Mouse (Mus musculus): ENCODE data around the gene Hoxd1. TPM values are rescaled to one million over a fixed set of nuclear protein-coding genes. Genes with fewer than 3 reads are reported as not detected.

The Hoxd1 gene
- polyA plus RNA-seq, 1 experiment from 2014 or later: 2.5 TPM

DNA sequence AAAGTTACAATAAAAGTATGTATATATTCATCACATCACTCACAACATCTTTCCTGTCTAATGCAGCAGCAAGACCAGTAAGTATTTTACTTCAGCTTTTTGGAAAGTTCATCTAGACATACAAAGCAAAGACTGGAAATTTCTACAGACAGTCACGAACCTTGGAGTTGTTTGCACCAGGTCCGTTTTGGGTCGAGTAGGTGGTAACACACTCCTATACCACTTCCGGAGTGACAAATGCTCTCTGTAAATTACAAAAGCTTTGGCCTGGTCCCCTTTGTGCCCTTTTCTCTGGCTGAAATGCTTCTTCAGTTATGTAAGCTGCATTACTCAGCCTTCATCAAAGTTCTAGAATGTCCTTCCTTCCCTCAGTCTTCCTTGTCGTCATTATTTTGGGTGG is 9.1 kb upstream of the Hoxd1 start:
- Histone ChIP-seq H3K9ac (no peak overlapping the region), H3K27ac (0 out of 2 replicates have a peak overlapping the region, but pooled peaks have one; percentile 98), H3K4me3 (no peak overlapping the region), H3K4me2 (peak overlapping the region; percentile 62), H3K36me3 (no peaks in the 10 kb centered on the region), H3K9me3 (no peaks in the 10 kb centered on the region), H3K27me3 (peaks cover 81% of the 10 kb centered on the region), H3K4me1 (replicated peaks) (peaks cover 43% of the 10 kb centered on the region)
- WGBS: 19% methylated on average over 5 of the region's 5 CpGs
- ATAC-seq (ENCODE audit: low FRiP score): no peak

DNA sequence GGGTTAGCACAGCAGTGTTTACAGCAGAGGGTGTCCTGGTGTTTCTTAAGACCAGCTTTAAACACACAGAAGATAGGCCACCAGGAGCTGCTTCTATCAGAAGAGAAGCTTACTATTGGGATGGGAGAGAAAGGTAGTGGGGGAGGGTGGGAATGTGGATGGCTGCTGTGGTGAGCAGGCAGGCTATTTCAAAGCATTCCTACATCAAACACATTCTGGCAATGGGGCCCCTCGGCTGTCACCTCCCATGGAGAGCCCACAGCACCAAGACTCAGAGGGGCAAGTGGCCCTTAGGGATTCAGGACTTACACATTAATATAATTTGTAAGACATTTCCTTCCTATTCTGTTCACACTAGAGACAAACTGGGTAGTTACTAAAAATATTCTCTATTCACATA is 2.6 kb upstream of the Hoxd1 start:
- no peak overlapping the region for H3K27ac ChIP-seq
- 0% methylated on average over 1 of the region's 1 CpGs for WGBS

DNA sequence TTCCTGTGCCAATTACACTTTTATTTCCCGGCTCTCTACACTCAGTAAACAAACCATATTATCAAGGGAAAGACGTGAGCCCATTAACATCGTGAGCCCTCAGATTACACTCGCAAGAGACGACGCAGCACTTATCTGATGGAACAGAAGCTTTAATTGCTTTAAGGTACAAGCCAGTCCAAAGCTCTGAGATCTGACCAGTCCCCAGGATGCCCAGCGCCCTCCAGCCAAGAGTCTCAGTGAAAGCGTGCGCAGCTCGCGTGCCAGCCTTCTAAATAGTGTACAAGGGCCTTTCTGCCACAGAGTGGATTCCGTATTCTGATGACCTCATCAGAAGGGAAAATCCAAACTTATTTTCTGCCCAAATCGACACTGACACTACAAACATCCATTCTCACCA is 839 bp upstream of the Hoxd1 start:
- no peaks in the 10 kb centered on the region for H3K9me3 ChIP-seq
- H3K27me3 ChIP-seq: peaks cover 93% of the 10 kb centered on the region
- 8% methylated on average over 13 of the region's 13 CpGs for WGBS
- H3K4me2 ChIP-seq: peak overlapping the region; percentile 93
- H3K9ac ChIP-seq: no peak overlapping the region
- no peaks in the 10 kb centered on the region for H3K36me3 ChIP-seq
- H3K27ac ChIP-seq: no peak overlapping the region
- peak overlapping the region; percentile 56; the same call in 1 of the 2 replicates for H3K4me3 ChIP-seq
- no peak for ATAC-seq (ENCODE audit: low FRiP score)
- H3K4me1 ChIP-seq (replicated peaks): peaks cover 17% of the 10 kb centered on the region

More for the DNA sequence above, 2.6 kb upstream of the Hoxd1 start:
- Histone ChIP-seq H3K4me2 (no peak overlapping the region), H3K9ac (no peak overlapping the region), H3K36me3 (no peaks in the 10 kb centered on the region), H3K27me3 (peaks cover 89% of the 10 kb centered on the region), H3K4me1 (replicated peaks) (peaks cover 17% of the 10 kb centered on the region), H3K4me3 (no peak overlapping the region), H3K9me3 (no peaks in the 10 kb centered on the region)
- no peak for ATAC-seq (ENCODE audit: low FRiP score)

DNA sequence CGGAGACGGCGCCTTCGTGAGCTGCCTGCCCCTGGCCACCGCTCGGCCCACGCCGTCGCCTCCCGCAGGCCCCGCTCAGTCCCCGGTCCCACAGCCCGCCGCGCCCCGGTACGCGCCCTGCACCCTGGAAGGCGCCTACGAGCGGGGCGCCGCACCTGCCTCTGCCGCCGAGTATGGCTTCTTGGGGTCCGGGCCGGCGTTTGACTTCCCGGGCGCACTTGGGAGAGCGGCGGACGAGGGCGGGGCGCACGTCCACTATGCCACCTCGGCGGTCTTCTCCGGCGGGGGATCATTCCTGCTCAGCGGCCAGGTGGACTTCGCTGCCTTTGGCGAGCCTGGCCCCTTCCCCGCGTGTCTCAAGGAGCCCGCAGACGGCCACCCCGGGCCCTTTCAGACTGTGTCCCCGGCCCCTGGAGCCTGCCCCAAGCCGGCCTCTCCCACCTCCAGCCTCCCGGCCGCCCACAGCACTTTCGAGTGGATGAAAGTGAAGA is 510 bp downstream of the Hoxd1 start:
- Histone ChIP-seq H3K9ac (peak overlapping the region; percentile 69), H3K36me3 (no peaks in the 10 kb centered on the region), H3K4me2 (peak overlapping the region; percentile 93), H3K27me3 (peaks cover 81% of the 10 kb centered on the region), H3K27ac (no peak overlapping the region), H3K4me3 (peak overlapping the region; percentile 56), H3K9me3 (no peaks in the 10 kb centered on the region), H3K4me1 (replicated peaks) (peaks cover 17% of the 10 kb centered on the region)
- peak; percentile 52; the same call in 1 of the 2 replicates for ATAC-seq (ENCODE audit: low FRiP score)
- WGBS: 1% methylated on average over 43 of the region's 53 CpGs

DNA sequence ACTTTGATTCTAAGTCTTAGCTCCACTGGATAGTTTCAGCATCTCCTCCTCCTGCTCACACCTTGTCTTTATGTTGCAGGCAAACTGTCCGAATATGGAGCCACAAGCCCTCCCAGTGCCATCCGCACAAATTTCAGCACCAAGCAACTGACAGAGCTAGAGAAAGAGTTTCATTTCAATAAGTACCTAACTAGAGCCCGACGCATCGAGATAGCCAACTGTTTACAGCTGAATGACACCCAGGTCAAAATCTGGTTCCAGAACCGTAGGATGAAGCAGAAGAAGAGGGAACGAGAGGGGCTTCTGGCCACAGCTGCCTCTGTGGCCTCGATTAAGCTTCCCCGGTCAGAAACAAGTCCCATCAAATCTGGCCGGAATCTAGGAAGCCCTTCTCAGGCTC is 1.2 kb downstream of the Hoxd1 start:
- ATAC-seq (ENCODE audit: low FRiP score): no peak
- Histone ChIP-seq H3K36me3 (no peaks in the 10 kb centered on the region), H3K9ac (no peak overlapping the region), H3K4me3 (peak overlapping the region; percentile 56), H3K4me1 (replicated peaks) (peaks cover 17% of the 10 kb centered on the region), H3K9me3 (no peaks in the 10 kb centered on the region), H3K4me2 (peak overlapping the region; percentile 93; the same call in 1 of the 2 replicates), H3K27me3 (peaks cover 76% of the 10 kb centered on the region), H3K27ac (no peak overlapping the region)
- 60% methylated on average over 10 of the region's 10 CpGs for WGBS

DNA sequence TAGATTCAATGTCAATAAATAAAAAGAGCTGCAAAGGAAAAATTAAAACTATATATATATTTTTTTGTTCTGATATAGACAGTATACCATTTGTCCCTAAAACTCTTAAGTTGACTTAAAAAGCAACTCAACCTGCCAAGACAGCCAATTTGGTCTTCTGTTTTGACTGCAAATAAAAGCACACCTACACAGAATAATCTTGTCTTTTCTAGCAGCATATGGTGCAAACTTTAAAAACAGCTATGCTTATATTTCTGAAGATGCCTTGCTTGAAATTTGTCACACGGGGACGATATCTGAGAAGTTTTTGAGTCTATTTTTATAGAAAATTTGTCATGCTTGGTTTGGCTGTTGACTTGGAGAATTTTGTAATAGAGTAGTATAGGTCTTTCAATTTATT is 11.6 kb downstream of the Hoxd1 start:
- ATAC-seq (ENCODE audit: low FRiP score): no peak
- no peak overlapping the region for H3K9ac ChIP-seq
- no peaks in the 10 kb centered on the region for H3K36me3 ChIP-seq
- no peak overlapping the region for H3K4me2 ChIP-seq
- H3K4me1 ChIP-seq (replicated peaks): no peaks in the 10 kb centered on the region
- no peaks in the 10 kb centered on the region for H3K27me3 ChIP-seq
- WGBS: 87% methylated on average over 2 of the region's 2 CpGs
- no peak overlapping the region for H3K4me3 ChIP-seq
- no peak overlapping the region for H3K27ac ChIP-seq
- no peaks in the 10 kb centered on the region for H3K9me3 ChIP-seq

DNA sequence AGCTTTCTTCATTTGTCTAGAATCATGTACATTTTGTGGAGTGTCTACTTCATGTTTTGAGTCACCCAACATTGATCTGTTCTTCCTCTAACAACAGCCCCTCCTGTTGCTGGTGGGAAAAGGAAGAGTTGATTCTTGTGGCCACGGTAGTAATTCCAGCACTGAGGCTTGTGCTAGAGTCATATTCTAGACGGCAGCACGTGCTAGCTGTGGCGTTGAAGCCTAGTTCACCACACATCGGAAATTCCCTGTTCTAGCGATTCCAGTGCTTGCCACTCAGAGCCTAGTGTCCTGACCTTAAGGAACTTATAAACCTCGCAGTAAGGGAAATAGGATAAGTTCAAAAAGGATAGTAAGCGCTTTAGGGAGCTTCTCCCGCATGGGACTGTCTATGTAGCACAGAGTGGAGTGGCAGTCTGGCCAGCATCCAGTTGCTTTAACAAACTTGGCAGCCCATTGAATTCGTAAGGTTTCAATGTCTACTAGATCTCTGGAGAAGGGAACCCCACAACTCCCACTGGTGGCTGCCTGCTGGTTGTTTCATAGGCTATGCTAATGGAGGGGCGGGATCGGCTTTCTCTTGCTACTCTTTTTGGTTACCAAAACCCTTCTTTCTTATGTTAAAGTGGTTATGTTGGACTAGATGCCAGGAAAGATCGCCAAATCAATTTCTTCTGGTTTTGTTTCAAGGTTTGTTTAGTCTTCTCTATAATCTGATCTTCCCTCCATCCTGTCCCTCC is 14.9 kb downstream of the Hoxd1 start:
- WGBS: 64% methylated on average over 13 of the region's 13 CpGs

DNA sequence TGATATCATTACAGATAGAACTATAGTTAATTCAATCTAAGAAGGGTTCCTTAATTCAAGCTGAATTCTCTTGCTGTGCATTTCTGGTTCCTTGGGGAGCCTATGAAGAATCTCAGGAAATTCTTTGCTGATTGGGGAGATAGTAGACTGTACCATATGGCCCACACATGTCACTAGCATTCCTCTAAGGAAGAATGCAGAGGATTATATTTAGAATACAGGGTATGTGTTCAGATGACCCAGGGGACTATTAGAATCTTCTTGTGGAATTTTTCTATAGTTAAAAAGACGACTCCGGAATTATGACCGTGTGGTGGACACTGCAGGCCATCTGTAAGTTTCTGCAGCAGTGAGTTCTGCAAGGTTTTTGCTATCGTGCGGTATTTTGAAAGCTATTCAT is 18.6 kb downstream of the Hoxd1 start:
- no peak overlapping the region for H3K4me3 ChIP-seq
- 81% methylated on average over 5 of the region's 5 CpGs for WGBS
- no peak overlapping the region for H3K9ac ChIP-seq
- no peak overlapping the region for H3K27ac ChIP-seq
- no peaks in the 10 kb centered on the region for H3K9me3 ChIP-seq
- ATAC-seq (ENCODE audit: low FRiP score): no peak
- no peaks in the 10 kb centered on the region for H3K4me1 ChIP-seq (replicated peaks)
- no peaks in the 10 kb centered on the region for H3K36me3 ChIP-seq
- H3K4me2 ChIP-seq: no peak overlapping the region
- no peaks in the 10 kb centered on the region for H3K27me3 ChIP-seq

More for the DNA sequence above, 14.9 kb downstream of the Hoxd1 start:
- Histone ChIP-seq H3K36me3 (no peaks in the 10 kb centered on the region), H3K4me3 (no peak overlapping the region), H3K27me3 (no peaks in the 10 kb centered on the region), H3K4me1 (replicated peaks) (no peaks in the 10 kb centered on the region), H3K9me3 (no peaks in the 10 kb centered on the region), H3K27ac (no peak overlapping the region), H3K9ac (no peak overlapping the region), H3K4me2 (no peak overlapping the region)
- no peak for ATAC-seq (ENCODE audit: low FRiP score)

DNA sequence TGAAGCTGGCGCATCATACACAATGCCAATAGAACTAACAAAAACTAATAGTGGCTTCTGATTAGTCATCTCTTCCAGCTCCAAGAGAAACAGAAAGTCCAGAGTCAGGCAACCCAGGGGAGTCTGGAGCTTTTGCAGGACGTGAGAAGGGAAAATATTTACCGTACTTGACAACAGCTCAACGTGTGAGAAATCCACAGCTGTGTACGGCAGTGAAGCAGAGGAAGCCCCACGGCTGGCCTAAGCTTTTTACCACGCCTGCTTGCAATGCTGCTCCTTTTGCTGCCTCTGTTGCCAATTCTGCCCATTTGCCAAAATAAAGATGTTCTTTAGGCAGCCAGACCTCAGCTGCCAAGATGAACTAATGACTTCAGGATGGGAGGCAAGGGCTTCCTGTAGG is 32.8 kb downstream of the Hoxd1 start:
- no peaks in the 10 kb centered on the region for H3K36me3 ChIP-seq
- H3K4me1 ChIP-seq (replicated peaks): no peaks in the 10 kb centered on the region
- H3K27ac ChIP-seq: no peak overlapping the region
- no peak overlapping the region for H3K9ac ChIP-seq
- no peaks in the 10 kb centered on the region for H3K27me3 ChIP-seq
- no peak overlapping the region for H3K4me2 ChIP-seq
- no peaks in the 10 kb centered on the region for H3K9me3 ChIP-seq
- no peak for ATAC-seq (ENCODE audit: low FRiP score)
- H3K4me3 ChIP-seq: no peak overlapping the region
- WGBS: 62% methylated on average over 7 of the region's 7 CpGs

DNA sequence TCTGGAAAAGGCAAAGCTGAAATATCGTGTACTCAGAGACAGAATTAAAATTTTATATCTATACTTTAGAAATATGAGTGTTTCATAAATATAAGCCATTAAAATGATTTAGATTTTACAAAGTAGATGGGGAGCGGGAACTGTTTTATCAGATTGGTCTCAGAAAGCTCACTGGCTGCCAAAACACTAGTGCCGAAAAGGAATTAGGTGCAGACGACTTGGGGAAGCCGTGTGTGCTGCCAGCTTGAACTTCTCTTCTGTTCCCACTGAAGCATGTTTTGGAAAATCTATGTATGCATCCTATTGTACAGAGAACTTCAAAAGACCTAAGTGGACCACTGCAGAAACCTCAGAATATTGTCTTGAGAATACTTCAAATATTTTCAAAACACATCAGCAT is 45.7 kb downstream of the Hoxd1 start:
- Histone ChIP-seq H3K9me3 (no peaks in the 10 kb centered on the region), H3K4me1 (replicated peaks) (no peaks in the 10 kb centered on the region), H3K27ac (no peak overlapping the region), H3K36me3 (no peaks in the 10 kb centered on the region), H3K9ac (no peak overlapping the region), H3K27me3 (0 out of 2 replicates have a peak, but pooled peaks cover 3% of the 10 kb centered on the region), H3K4me2 (no peak overlapping the region), H3K4me3 (no peak overlapping the region)
- WGBS: 90% methylated on average over 5 of the region's 5 CpGs
- ATAC-seq (ENCODE audit: low FRiP score): no peak

MicroRNAs within 50 kb of the gene (microRNA counts, 519-probe panel; counts per million panel counts)
- 4,701 counts per million, percentile 79 among the panel's probes with 10 or more counts for microRNA mmu-miR-10b

Small RNAs within 50 kb of the gene (microRNA-seq; reads per million reads assigned to microRNA genes)
- gene Mir10b: 42,102 reads per million, percentile 99 among the genes with 10 or more reads in this experiment

Other genes with a start within 250 kb of the Hoxd1 start
- 55.8 TPM in 2 replicates for gene Lnpk, start 183.5 kb upstream of the Hoxd1 start, polyA plus RNA-seq (2015; fragmentation: Nextera tagmentation; extraction: Ambion mirVana)
- 1.3 and 1.6 TPM in 2 replicates for gene Evx2, start 103.4 kb upstream of the Hoxd1 start, polyA plus RNA-seq (2015; fragmentation: Nextera tagmentation; extraction: Ambion mirVana)
- gene Hoxd13, start 94.7 kb upstream of the Hoxd1 start, polyA plus RNA-seq (2015; fragmentation: Nextera tagmentation; extraction: Ambion mirVana): 0.16 TPM in 1 of 2 replicates, not detected in the other
- gene Hoxd12, start 88.0 kb upstream of the Hoxd1 start, polyA plus RNA-seq (2015; fragmentation: Nextera tagmentation; extraction: Ambion mirVana): not detected in 2 replicates
- gene Hoxd11, start 83.4 kb upstream of the Hoxd1 start, polyA plus RNA-seq (2015; fragmentation: Nextera tagmentation; extraction: Ambion mirVana): not detected in 2 replicates
- gene Hoxd10, start 71.1 kb upstream of the Hoxd1 start, polyA plus RNA-seq (2015; fragmentation: Nextera tagmentation; extraction: Ambion mirVana): not detected in 2 replicates
- gene Hoxd9, start 65.3 kb upstream of the Hoxd1 start, polyA plus RNA-seq (2015; fragmentation: Nextera tagmentation; extraction: Ambion mirVana): not detected in 2 replicates
- 0.79 and 1.5 TPM in 2 replicates for gene Hoxd8, start 58.4 kb upstream of the Hoxd1 start, polyA plus RNA-seq (2015; fragmentation: Nextera tagmentation; extraction: Ambion mirVana)
- gene Hoxd3, start 51.1 kb upstream of the Hoxd1 start, polyA plus RNA-seq (2015; fragmentation: Nextera tagmentation; extraction: Ambion mirVana): 76.0 and 82.5 TPM in 2 replicates
- gene Hoxd4, start 51.1 kb upstream of the Hoxd1 start, polyA plus RNA-seq (2015; fragmentation: Nextera tagmentation; extraction: Ambion mirVana): 4.1 and 4.2 TPM in 2 replicates
- 1.3 and 1.5 TPM in 2 replicates for gene Gm28230, start 36.3 kb upstream of the Hoxd1 start, polyA plus RNA-seq (2015; fragmentation: Nextera tagmentation; extraction: Ambion mirVana)
- gene Mtx2, start 62.8 kb downstream of the Hoxd1 start, polyA plus RNA-seq (2015; fragmentation: Nextera tagmentation; extraction: Ambion mirVana): 151 and 158 TPM in 2 replicates

Measured in hindbrain, embryonic 13.5 days (tissue).